Mouse (Mus musculus) spleen, adult 2 months (tissue): ENCODE results near the gene Banf2.

Experiments
- CTCF ChIP-seq: fragments of 200-500 bp; IDR thresholded peaks from 2 replicates; pipeline ENCODE4 v1.5.1; 2011; ENCODE audit warnings: mild to moderate bottlenecking, inconsistent platforms; ENCODE audit not compliant: insufficient read depth, insufficient read length, insufficient replicate concordance; ENCODE audit errors: extremely low read depth
- POLR2A ChIP-seq: fragments of 200-500 bp; IDR thresholded peaks from 2 replicates; pipeline ENCODE4 v1.6.1; 2011; ENCODE audit warnings: low read depth, low read length, inconsistent platforms

DNA sequence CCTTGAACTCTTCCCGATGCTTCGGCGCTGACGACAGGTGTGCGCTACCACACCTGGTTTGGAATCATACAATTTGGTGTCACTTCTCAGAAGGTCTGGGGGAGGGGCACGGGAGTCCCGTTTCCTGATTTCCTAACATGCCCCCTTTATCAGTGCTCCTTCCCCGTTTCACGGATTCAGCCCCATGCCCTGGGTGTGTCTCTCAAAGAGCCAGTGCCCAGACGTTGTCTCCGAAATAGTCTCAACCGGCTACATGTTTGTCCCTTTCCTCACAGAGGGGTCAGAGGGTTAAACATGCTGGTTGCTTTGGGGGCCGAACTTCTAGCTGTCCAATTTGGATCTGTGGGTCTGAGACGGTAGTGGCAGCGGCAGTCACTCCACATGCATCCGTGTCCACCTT lies 89.2 kb downstream of the Banf2 start:
- TF ChIP-seq POLR2A (no peak), CTCF (no peak)
